ENCODE assay signal across 25 mouse cellular contexts in genomic region chr1:88299529-88299945, GRCm38 (mm10). TPM values are rescaled to one million over a fixed set of nuclear protein-coding genes. Genes with fewer than 3 reads are reported as not detected.
DNase-seq lines count a peak whose midpoint lies in the region; ATAC-seq and TF ChIP-seq lines count a peak whose summit lies in the region.
"Had no signal": no experiment of that assay in that cellular context is flagged by ENCODE, and none has a peak within 500 bp of the region (broad histone marks: within the 10 kb centered on the region; RNA-seq: fewer than 3 reads in every experiment).

No protein-coding gene starts in this region.

- no peak overlapping the region for H3K4me2 ChIP-seq in lung, postnatal 0 days (replicated peaks; ENCODE audit: low read depth, low read length)
- no peak overlapping the region for H3K4me2 ChIP-seq in neural tube, embryonic 11.5 days (ENCODE audit: low read depth)
- no peak overlapping the region for H3K4me2 ChIP-seq in kidney, embryonic 15.5 days
- H3K4me2 ChIP-seq: embryonic facial prominence, embryonic 12.5 days; limb, embryonic 13.5 days; liver, embryonic 15.5 days had no signal

- H3K27me3 ChIP-seq in lung, postnatal 0 days (replicated peaks; ENCODE audit: insufficient read depth, low read length), result no peaks in the 10 kb centered on the region
- H3K27me3 ChIP-seq in neural tube, embryonic 11.5 days (ENCODE audit: control insufficient read depth, insufficient read depth, low read length), result no peaks in the 10 kb centered on the region
- no peaks in the 10 kb centered on the region for H3K27me3 ChIP-seq in kidney, embryonic 15.5 days
- H3K27me3 ChIP-seq: embryonic facial prominence, embryonic 12.5 days; limb, embryonic 13.5 days; liver, embryonic 15.5 days had no signal

- H3K9ac ChIP-seq in lung, postnatal 0 days (replicated peaks; ENCODE audit: low read depth), result no peak overlapping the region
- no peak overlapping the region for H3K9ac ChIP-seq in neural tube, embryonic 11.5 days (ENCODE audit: low read length)
- H3K9ac ChIP-seq in kidney, embryonic 15.5 days, result no peak overlapping the region
- H3K9ac ChIP-seq: embryonic facial prominence, embryonic 12.5 days; limb, embryonic 13.5 days; liver, embryonic 15.5 days had no signal

- H3K36me3 ChIP-seq in lung, postnatal 0 days (ENCODE audit: insufficient read depth, low read length), result no peaks in the 10 kb centered on the region
- no peaks in the 10 kb centered on the region for H3K36me3 ChIP-seq in neural tube, embryonic 11.5 days (ENCODE audit: control insufficient read depth, insufficient read depth, low read length)
- H3K36me3 ChIP-seq in kidney, embryonic 15.5 days, result no peaks in the 10 kb centered on the region
- H3K36me3 ChIP-seq: embryonic facial prominence, embryonic 12.5 days; forebrain, embryonic 10.5 days; limb, embryonic 13.5 days; liver, embryonic 15.5 days; midbrain, embryonic 10.5 days had no signal

- WGBS in lung, postnatal 0 days, result 76% methylated on average over 2 of the region's 2 CpGs
- WGBS in neural tube, embryonic 11.5 days, result 78% methylated on average over 2 of the region's 2 CpGs
- 83% methylated on average over 2 of the region's 2 CpGs for WGBS in kidney, embryonic 15.5 days

- no peak overlapping the region for H3K4me3 ChIP-seq in lung, postnatal 0 days (ENCODE audit: low read depth, low read length)
- H3K4me3 ChIP-seq in neural tube, embryonic 11.5 days (ENCODE audit: low read depth, low read length), result no peak overlapping the region
- H3K4me3 ChIP-seq in kidney, embryonic 15.5 days (replicated peaks), result no peak overlapping the region
- H3K4me3 ChIP-seq: embryonic facial prominence, embryonic 12.5 days; forebrain, embryonic 10.5 days; layer of hippocampus, adult 2 months; left cerebral cortex, adult 2 months; limb, embryonic 13.5 days; liver, embryonic 15.5 days; midbrain, embryonic 10.5 days had no signal

- no peak for TF ChIP-seq CTCF in lung, postnatal 0 days (IDR thresholded peaks at IDR 0.05)

- ATAC-seq in lung, postnatal 0 days, result no peak
- ATAC-seq in neural tube, embryonic 11.5 days (ENCODE audit: insufficient read depth, low FRiP score, low TSS enrichment), result no peak
- no peak for ATAC-seq in kidney, embryonic 15.5 days (replicated peaks; ENCODE audit: low FRiP score)
- no peak for ATAC-seq in erythroblast, adult 5-6 weeks (replicated peaks; ENCODE audit: low FRiP score, poor library complexity, severe bottlenecking)

- no peak for TF ChIP-seq EP300 in lung, postnatal 0 days (IDR thresholded peaks at IDR 0.05)

- peaks cover 49% of the 10 kb centered on the region for H3K9me3 ChIP-seq in lung, postnatal 0 days (ENCODE audit: low read length)
- peaks cover 81% of the 10 kb centered on the region for H3K9me3 ChIP-seq in neural tube, embryonic 11.5 days (ENCODE audit: control insufficient read depth, low read length)
- H3K9me3 ChIP-seq in kidney, embryonic 15.5 days (replicated peaks), result peaks cover 60% of the 10 kb centered on the region

- peak; percentile 3 for DNase-seq in embryo, embryonic 10 days (ENCODE audit: low spot score)
- no peak for DNase-seq in embryo, embryonic 9.5 days (ENCODE audit: extremely low spot score)
- DNase-seq in lung, postnatal 25 days (ENCODE audit: low spot score), result peak; percentile 3
- DNase-seq in lung, postnatal 0 days (ENCODE audit: low spot score), result no peak
- peak; percentile 1 for DNase-seq in embryo, embryonic 11 days
- DNase-seq in neural tube, embryonic 11.5 days (ENCODE audit: low spot score), result peak; percentile 9
- DNase-seq: cerebellum, adult 9-11 months; gastrocnemius, postnatal 14 days; heart, postnatal 14 days; lung, postnatal 14 days; thymus, adult 2 months had no signal

- no peak overlapping the region for H3K27ac ChIP-seq in lung, postnatal 0 days (ENCODE audit: low read length)
- no peak overlapping the region for H3K27ac ChIP-seq in neural tube, embryonic 11.5 days (ENCODE audit: low read depth, low read length)
- H3K27ac ChIP-seq in kidney, embryonic 15.5 days, result no peak overlapping the region
- H3K27ac ChIP-seq: embryonic facial prominence, embryonic 12.5 days; forebrain, embryonic 10.5 days; layer of hippocampus, adult 2 months; left cerebral cortex, adult 2 months; limb, embryonic 13.5 days; liver, embryonic 15.5 days; midbrain, embryonic 10.5 days had no signal

- no peaks in the 10 kb centered on the region for H3K4me1 ChIP-seq in lung, postnatal 0 days (ENCODE audit: insufficient read depth, low read depth, low read length)
- H3K4me1 ChIP-seq in neural tube, embryonic 11.5 days (ENCODE audit: control insufficient read depth, insufficient read depth, low read length), result no peaks in the 10 kb centered on the region
- no peaks in the 10 kb centered on the region for H3K4me1 ChIP-seq in kidney, embryonic 15.5 days
- H3K4me1 ChIP-seq: embryonic facial prominence, embryonic 12.5 days; forebrain, embryonic 10.5 days; limb, embryonic 13.5 days; liver, embryonic 15.5 days; midbrain, embryonic 10.5 days had no signal

RNA-seq across cellular contexts. Expression of gene Trpm8, which starts 22.1 kb away (rescaled TPM):
- polyA plus RNA-seq in lung, postnatal 0 days (2015; fragmentation: Nextera tagmentation; extraction: Ambion mirVana), result 0.05 TPM in 1 of 2 replicates, not detected in the other
- not detected in 2 replicates for polyA plus RNA-seq in neural tube, embryonic 11.5 days (2014; fragmentation: Nextera tagmentation; extraction: Ambion mirVana)
- polyA plus RNA-seq in kidney, embryonic 15.5 days (2015; fragmentation: Nextera tagmentation; extraction: Ambion mirVana), result not detected in 2 replicates
- total RNA-seq in erythroblast, adult 5-6 weeks (2015; ENCODE audit: low replicate concordance), result not detected in 2 replicates
- not detected in 2 replicates for total RNA-seq in erythroblast, adult 5-6 weeks (2017; ENCODE audit: low replicate concordance)
- total RNA-seq: gastrocnemius, postnatal 14 days; heart, adult 8-10 months; heart, postnatal 14 days had no signal
- polyA plus RNA-seq: embryonic facial prominence, embryonic 12.5 days; forebrain, embryonic 10.5 days; intestine, embryonic 14.5 days; kidney, embryonic 16.5 days; limb, embryonic 13.5 days; liver, embryonic 15.5 days; midbrain, embryonic 10.5 days; small intestine, adult 2 months; stomach, embryonic 14.5 days had no signal

RNA-seq across cellular contexts. Expression of gene Hjurp, which starts 22.1 kb away (rescaled TPM):
- polyA plus RNA-seq in lung, postnatal 0 days (2015; fragmentation: Nextera tagmentation; extraction: Ambion mirVana), result 21.9 and 26.0 TPM in 2 replicates
- polyA plus RNA-seq in neural tube, embryonic 11.5 days (2014; fragmentation: Nextera tagmentation; extraction: Ambion mirVana), result 136 and 141 TPM in 2 replicates
- polyA plus RNA-seq in kidney, embryonic 15.5 days (2015; fragmentation: Nextera tagmentation; extraction: Ambion mirVana), result 162 and 175 TPM in 2 replicates
- total RNA-seq in erythroblast, adult 5-6 weeks (2015; ENCODE audit: low replicate concordance), result 66.9 and 89.5 TPM in 2 replicates
- total RNA-seq in erythroblast, adult 5-6 weeks (2017; ENCODE audit: low replicate concordance), result 110 and 133 TPM in 2 replicates

Comparison
In these comparisons a context has a peak if more than half of its experiments do, and no peak if none do; other contexts are left out.
1. DNase-seq: peak in embryo, embryonic 10 days (single experiment), lung, postnatal 25 days (single experiment), embryo, embryonic 11 days (single experiment) and neural tube, embryonic 11.5 days (single experiment); none in embryo, embryonic 9.5 days (single experiment) and lung, postnatal 0 days (single experiment).